Mouse (Mus musculus): ENCODE data around the gene Mefv. TPM values are rescaled to one million over a fixed set of nuclear protein-coding genes. Genes with fewer than 3 reads are reported as not detected.

The Mefv gene
- polyA plus RNA-seq, 1 experiment: 1.3 TPM

GRCm38 (mm10) chr16:3733198-3733732 lies 15.4 kb upstream of the Mefv start:
- no peak for DNase-seq
- WGBS: 95% methylated on average over 1 of the region's 1 CpGs
- no peaks in the 10 kb centered on the region for H3K36me3 ChIP-seq (ENCODE audit: control insufficient read depth, insufficient read depth, low read length)
- no peaks in the 10 kb centered on the region for H3K27me3 ChIP-seq (ENCODE audit: control insufficient read depth, insufficient read depth, low read length)
- no peak overlapping the region for H3K27ac ChIP-seq (ENCODE audit: control insufficient read depth, insufficient read depth, low read length)
- TF ChIP-seq CTCF (IDR thresholded peaks at IDR 0.05; ENCODE audit: borderline replicate concordance, control insufficient read depth, extremely low read depth, insufficient read depth, low read length, poor library complexity) (no peak), POLR2A (IDR thresholded peaks at IDR 0.05; ENCODE audit: control insufficient read depth, extremely low read depth, insufficient read depth, low read length, poor library complexity) (no peak)
- no peaks in the 10 kb centered on the region for H3K4me1 ChIP-seq (replicated peaks; ENCODE audit: control insufficient read depth, insufficient read depth, low read length)
- H3K4me3 ChIP-seq (ENCODE audit: control insufficient read depth, insufficient read depth, low read length): no peak overlapping the region

GRCm38 (mm10) chr16:3732612-3733011 lies 14.7 kb upstream of the Mefv start:
- Histone ChIP-seq H3K27me3 (ENCODE audit: control insufficient read depth, insufficient read depth, low read length) (no peaks in the 10 kb centered on the region), H3K4me3 (ENCODE audit: control insufficient read depth, insufficient read depth, low read length) (no peak overlapping the region)

GRCm38 (mm10) chr16:3727980-3728720 lies 10.3 kb upstream of the Mefv start:
- WGBS: 95% methylated on average over 6 of the region's 6 CpGs

More at GRCm38 (mm10) chr16:3732612-3733011, 14.7 kb upstream of the Mefv start:
- Histone ChIP-seq H3K4me1 (replicated peaks; ENCODE audit: control insufficient read depth, insufficient read depth, low read length) (no peaks in the 10 kb centered on the region), H3K27ac (ENCODE audit: control insufficient read depth, insufficient read depth, low read length) (no peak overlapping the region), H3K36me3 (ENCODE audit: control insufficient read depth, insufficient read depth, low read length) (no peaks in the 10 kb centered on the region)
- TF ChIP-seq CTCF (IDR thresholded peaks at IDR 0.05; ENCODE audit: borderline replicate concordance, control insufficient read depth, extremely low read depth, insufficient read depth, low read length, poor library complexity): no peak
- TF ChIP-seq POLR2A (IDR thresholded peaks at IDR 0.05; ENCODE audit: control insufficient read depth, extremely low read depth, insufficient read depth, low read length, poor library complexity): no peak
- WGBS: 21% methylated on average over 4 of the region's 4 CpGs
- DNase-seq: no peak

GRCm38 (mm10) chr16:3723231-3723630 lies 5.3 kb upstream of the Mefv start:
- Histone ChIP-seq H3K36me3 (ENCODE audit: control insufficient read depth, insufficient read depth, low read length) (no peaks in the 10 kb centered on the region), H3K4me3 (ENCODE audit: control insufficient read depth, insufficient read depth, low read length) (no peak overlapping the region), H3K27ac (ENCODE audit: control insufficient read depth, insufficient read depth, low read length) (no peak overlapping the region), H3K27me3 (ENCODE audit: control insufficient read depth, insufficient read depth, low read length) (no peaks in the 10 kb centered on the region), H3K4me1 (replicated peaks; ENCODE audit: control insufficient read depth, insufficient read depth, low read length) (no peaks in the 10 kb centered on the region; the same call in 1 of the 2 replicates)
- no peak for TF ChIP-seq CTCF (IDR thresholded peaks at IDR 0.05; ENCODE audit: borderline replicate concordance, control insufficient read depth, extremely low read depth, insufficient read depth, low read length, poor library complexity)
- no peak for TF ChIP-seq POLR2A (IDR thresholded peaks at IDR 0.05; ENCODE audit: control insufficient read depth, extremely low read depth, insufficient read depth, low read length, poor library complexity)
- WGBS: 4% methylated on average over 3 of the region's 3 CpGs
- DNase-seq: no peak

More at GRCm38 (mm10) chr16:3727980-3728720, 10.3 kb upstream of the Mefv start:
- H3K27ac ChIP-seq (ENCODE audit: control insufficient read depth, insufficient read depth, low read length): no peak overlapping the region
- no peaks in the 10 kb centered on the region; the same call in 1 of the 2 replicates for H3K4me1 ChIP-seq (replicated peaks; ENCODE audit: control insufficient read depth, insufficient read depth, low read length)
- TF ChIP-seq POLR2A (IDR thresholded peaks at IDR 0.05; ENCODE audit: control insufficient read depth, extremely low read depth, insufficient read depth, low read length, poor library complexity) (no peak), CTCF (IDR thresholded peaks at IDR 0.05; ENCODE audit: borderline replicate concordance, control insufficient read depth, extremely low read depth, insufficient read depth, low read length, poor library complexity) (no peak)
- DNase-seq: no peak
- H3K4me3 ChIP-seq (ENCODE audit: control insufficient read depth, insufficient read depth, low read length): no peak overlapping the region
- no peaks in the 10 kb centered on the region for H3K36me3 ChIP-seq (ENCODE audit: control insufficient read depth, insufficient read depth, low read length)
- H3K27me3 ChIP-seq (ENCODE audit: control insufficient read depth, insufficient read depth, low read length): no peaks in the 10 kb centered on the region

- WGBS: 12% methylated on average over 2 of the region's 2 CpGs
- TF ChIP-seq CTCF (IDR thresholded peaks at IDR 0.05; ENCODE audit: borderline replicate concordance, control insufficient read depth, extremely low read depth, insufficient read depth, low read length, poor library complexity) (no peak), POLR2A (IDR thresholded peaks at IDR 0.05; ENCODE audit: control insufficient read depth, extremely low read depth, insufficient read depth, low read length, poor library complexity) (no peak)
Observed at GRCm38 (mm10) chr16:3714731-3715130, 3.2 kb downstream of the Mefv start.

GRCm38 (mm10) chr16:3706680-3707079 lies 11.2 kb downstream of the Mefv start:
- no peaks in the 10 kb centered on the region for H3K36me3 ChIP-seq (ENCODE audit: control insufficient read depth, insufficient read depth, low read length)
- no peak overlapping the region for H3K27ac ChIP-seq (ENCODE audit: control insufficient read depth, insufficient read depth, low read length)
- no peaks in the 10 kb centered on the region for H3K27me3 ChIP-seq (ENCODE audit: control insufficient read depth, insufficient read depth, low read length)
- no peak for TF ChIP-seq POLR2A (IDR thresholded peaks at IDR 0.05; ENCODE audit: control insufficient read depth, extremely low read depth, insufficient read depth, low read length, poor library complexity)
- no peak for TF ChIP-seq CTCF (IDR thresholded peaks at IDR 0.05; ENCODE audit: borderline replicate concordance, control insufficient read depth, extremely low read depth, insufficient read depth, low read length, poor library complexity)
- H3K4me3 ChIP-seq (ENCODE audit: control insufficient read depth, insufficient read depth, low read length): no peak overlapping the region
- no peak for DNase-seq
- no peaks in the 10 kb centered on the region for H3K4me1 ChIP-seq (replicated peaks; ENCODE audit: control insufficient read depth, insufficient read depth, low read length)
- WGBS: 35% methylated on average over 6 of the region's 6 CpGs

More at GRCm38 (mm10) chr16:3714731-3715130, 3.2 kb downstream of the Mefv start:
- DNase-seq: no peak
- H3K27ac ChIP-seq (ENCODE audit: control insufficient read depth, insufficient read depth, low read length): no peak overlapping the region
- H3K4me1 ChIP-seq (replicated peaks; ENCODE audit: control insufficient read depth, insufficient read depth, low read length): no peaks in the 10 kb centered on the region
- no peaks in the 10 kb centered on the region for H3K36me3 ChIP-seq (ENCODE audit: control insufficient read depth, insufficient read depth, low read length)
- H3K27me3 ChIP-seq (ENCODE audit: control insufficient read depth, insufficient read depth, low read length): no peaks in the 10 kb centered on the region
- no peak overlapping the region for H3K4me3 ChIP-seq (ENCODE audit: control insufficient read depth, insufficient read depth, low read length)

All from thymus, adult 2 months (tissue).